Mouse (Mus musculus) lung, postnatal 4 days (tissue): Measurements from ENCODE around the gene Shc4.

Experiments used
- DNase-seq, 2 experiments: peaks; one replicate each; pipeline ENCODE4 v3.0.0; 2021

Gene Shc4

DNA sequence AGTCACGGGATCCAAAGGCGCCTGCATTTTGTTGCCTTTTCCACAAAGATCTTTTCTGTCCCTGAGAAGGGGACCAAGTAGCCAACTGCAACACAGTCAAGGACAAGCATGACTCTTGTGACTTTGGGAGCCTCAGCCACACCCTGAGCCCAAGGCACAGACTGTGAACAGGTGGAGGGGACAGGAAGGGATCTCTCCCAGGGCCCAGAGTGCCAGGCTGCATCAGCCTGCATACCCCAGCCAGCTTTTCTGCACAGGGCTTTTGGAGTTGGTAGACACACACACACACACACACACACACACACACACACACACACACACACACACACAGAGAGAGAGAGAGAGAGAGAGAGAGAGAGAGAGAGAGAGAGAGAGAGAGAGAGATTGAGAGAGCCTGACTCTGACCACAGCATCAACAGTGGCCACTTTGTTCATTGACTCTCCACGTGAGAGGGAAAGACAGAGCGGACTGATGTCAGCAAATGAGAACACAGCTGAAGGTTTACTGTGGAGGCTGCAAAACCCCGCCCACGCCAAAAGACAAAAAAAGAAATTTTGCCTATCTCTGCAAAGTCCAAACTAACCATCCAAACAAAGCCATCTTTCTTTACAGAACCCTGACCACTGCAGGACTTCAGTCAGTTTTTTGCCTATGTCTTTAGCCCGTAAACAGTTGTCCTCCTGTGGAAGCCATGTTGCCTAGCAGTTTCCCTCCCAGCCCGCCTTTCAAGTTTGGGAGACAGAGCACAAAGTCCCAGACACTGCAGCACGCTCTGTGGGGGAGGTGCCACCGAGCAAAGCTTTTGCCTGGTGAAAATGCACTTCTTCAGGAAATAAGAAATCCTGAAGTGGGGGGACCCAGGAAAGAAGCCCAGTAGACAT is 39.1 kb downstream of the Shc4 start:
- no peak for DNase-seq

DNA sequence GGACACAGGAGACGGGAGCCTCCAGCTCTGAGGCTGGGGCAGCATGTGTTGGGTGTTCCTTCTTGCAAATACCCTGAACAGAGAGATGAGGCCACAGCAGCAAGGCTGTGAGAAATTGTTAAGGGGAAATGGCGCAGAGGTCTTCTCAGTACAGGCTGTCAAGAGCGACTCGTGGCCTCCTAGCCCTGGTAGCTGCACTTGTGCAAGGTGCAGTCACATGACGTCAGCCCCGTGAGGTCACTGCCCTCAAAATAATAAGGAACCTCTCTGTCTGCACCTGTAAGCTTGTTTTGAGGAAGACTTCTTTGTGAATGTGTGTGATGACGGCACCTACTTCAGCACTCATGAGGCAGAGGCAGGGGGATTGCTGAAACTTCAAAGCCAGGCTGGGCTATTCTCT is 40.1 kb downstream of the Shc4 start:
- DNase-seq, result no peak

DNA sequence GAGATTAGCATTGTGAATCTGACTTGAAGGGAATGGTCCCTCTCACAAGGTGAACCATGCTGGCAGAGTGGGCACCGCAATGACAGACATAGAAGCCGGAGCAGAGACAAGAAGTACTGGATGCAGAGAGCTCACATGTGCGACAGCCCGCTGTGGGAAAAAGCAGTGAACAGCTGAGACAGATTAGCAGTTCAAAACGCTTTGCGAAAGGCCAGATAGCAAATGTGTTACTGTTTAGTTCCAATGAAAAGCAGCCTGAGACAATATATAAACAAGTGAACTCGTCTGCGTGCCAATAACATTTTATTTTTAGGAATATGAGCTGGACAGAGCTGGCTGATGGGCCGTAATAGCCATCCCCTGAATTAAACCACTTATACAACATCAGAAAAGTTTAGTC is 42.1 kb downstream of the Shc4 start:
- peak in 1 of 2 experiments; percentile 41 for DNase-seq

DNA sequence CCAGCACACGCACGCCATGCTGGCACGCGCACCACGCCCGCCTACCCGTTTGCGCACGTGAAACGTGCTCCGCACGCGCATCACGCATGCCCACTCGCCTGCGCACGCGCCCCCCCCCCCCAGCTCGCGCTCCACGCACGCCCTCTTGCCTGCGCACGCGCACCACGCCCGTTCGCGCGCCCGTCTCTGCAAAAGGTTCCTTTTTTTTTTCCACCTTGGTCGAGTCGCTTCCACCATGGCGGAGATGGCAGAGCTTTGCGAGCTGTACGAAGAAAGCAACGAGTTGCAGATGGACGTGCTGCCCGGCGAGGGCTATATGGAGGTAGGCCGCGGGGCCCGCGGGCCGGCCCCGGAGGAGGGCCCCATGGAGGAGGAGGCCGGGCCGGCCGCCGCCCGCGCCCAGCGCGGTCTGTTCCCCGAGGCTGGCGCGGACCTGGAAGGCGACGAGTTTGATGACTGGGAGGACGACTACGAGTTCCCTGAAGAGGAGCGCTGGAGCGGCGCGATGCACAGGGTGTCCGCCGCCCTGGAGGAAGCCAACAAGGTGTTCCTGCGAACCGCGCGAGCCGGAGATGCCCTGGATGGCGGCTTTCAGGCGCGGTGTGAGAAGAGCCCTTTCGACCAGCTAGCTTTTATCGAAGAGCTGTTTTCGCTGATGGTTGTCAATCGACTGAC is 50.9 kb downstream of the Shc4 start, which contains the start of gene Eid1:
Eid1 (plus strand) TSS at position 139 of the 675 bp plus-strand sequence.
- DNase-seq, result peak; percentile 85 to 92

DNA sequence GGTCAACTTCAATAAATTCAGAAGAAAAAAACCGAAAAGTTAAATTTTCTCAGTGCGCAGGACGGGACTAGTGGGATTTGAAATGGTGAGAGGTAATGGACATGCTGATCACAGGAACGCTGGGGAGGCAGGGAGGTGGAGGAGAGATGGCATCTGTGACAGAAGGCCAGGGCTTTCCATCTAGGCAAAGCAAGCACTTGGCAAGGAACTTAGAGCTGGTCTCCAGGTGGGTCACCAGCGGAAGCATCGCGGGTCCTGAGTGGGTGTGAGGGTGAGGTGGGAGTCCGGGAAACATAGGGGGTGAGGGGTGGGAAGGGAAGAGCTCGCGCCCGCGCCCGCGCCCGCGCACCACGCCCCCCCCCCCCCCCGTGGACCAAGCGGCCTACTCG is 51.4 kb downstream of the Shc4 start:
- no peak for DNase-seq

DNA sequence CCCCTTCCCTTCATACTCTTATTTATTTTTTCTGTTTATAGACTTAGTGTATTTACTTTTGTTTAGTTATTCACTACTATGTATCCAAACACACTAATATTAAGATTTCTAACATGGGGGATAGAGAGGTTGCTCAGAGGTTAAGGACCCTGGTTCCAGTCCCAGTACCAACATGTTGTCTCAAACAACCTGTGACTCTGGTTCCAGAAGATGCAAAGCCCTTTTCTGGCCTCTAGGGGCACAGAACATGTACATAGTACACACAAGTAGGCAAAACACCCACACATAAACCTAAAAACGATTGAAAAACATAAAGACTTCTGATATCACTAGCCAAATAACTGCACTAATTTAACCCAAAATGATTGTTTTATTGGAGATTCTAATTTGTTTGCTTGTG is 53.1 kb downstream of the Shc4 start:
- no peak for DNase-seq

DNA sequence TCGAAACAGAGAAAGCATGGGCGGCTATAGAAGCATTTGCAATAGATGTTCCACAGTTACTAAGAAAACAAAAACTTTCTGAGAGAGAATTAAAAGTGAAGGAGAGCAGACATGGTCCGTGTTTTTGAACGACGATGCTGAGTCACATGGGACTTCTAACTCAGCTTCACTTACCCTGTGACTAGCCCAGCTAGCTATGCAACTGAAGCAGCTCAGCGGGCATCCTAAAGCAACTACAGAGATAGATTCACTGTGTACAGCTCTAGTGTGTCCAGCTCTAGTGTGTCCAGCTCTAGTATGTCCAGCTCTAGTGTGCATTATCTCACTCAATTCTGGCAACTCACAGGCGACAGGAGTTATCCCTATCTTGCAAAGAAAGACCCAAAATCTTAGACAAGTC is 56.2 kb downstream of the Shc4 start:
- no peak for DNase-seq

DNA sequence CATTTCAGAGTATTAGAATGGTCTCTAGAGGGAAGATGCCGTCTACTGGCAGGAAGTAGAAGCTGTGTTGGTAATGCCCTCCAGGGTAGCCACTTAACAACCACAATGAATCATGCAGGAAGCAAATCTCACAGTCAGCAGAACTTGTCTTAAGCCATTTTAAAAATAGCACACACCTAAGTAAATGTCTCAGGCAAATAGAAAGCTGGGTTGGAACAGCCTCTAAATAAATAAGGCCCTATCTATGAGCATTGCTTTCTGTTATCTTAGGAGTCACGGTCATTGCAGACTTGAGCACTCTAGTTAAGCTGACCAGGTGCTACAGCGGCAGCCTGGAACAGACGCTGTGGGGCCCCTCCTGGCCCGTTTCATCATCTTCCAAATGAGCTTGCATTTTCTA is 56.8 kb downstream of the Shc4 start:
- no peak for DNase-seq

DNA sequence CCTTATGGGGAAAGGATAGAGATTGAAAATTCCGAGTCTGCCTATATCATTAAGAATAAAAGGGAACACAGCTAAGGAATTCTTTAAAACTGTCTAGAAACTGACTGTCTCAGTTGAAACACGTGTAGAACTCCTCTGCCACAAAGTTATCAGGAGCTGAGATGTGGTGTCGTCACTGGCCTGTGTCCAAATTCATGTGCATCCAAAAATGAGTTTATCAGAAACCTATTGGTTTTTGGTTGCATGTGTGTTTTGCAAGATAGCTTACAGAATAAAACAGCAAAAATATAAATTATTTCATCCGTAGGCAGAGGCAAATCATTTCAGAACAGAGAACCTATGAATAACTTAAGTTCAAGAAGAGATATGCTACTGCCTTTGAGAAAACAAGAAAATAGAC is 57.3 kb downstream of the Shc4 start:
- DNase-seq, result no peak

DNA sequence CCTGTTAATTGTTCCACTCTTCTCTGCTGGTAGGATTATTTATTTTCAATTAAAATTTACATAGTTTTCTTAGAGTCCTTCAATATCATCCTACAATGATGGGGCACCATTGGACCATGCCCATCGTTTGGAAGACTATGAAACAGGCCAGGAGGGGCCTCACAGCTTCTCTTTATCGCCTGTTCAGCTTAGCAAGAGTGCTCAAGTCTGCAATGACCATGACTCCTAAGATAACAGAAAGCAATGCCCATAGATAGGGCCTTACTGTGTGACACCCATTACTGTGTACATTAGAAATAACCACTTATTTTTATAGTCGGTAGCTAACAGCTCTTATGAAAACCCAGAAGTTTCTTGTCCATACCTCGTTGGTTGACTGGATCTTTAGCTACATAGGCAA is 58.0 kb downstream of the Shc4 start:
- no peak for DNase-seq

DNA sequence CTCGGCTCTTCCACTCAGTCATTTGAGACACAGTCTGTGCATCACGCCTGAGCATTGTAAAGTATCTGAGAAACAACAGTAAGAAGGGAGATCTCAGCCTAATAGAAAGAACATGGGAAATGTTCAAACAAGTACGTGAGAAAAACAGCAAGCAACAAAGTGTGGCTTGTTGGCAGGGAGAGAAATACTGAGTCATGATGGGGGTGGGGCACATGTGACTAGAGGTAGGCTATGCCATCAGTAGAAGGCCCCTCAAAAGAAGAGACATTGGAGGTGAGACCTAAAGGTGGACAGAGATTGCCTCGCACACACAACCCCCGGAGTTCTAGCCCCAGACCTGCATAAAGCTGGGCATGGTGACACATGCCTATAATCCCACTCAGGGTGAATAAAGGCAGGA is 58.7 kb downstream of the Shc4 start:
- DNase-seq, result no peak

DNA sequence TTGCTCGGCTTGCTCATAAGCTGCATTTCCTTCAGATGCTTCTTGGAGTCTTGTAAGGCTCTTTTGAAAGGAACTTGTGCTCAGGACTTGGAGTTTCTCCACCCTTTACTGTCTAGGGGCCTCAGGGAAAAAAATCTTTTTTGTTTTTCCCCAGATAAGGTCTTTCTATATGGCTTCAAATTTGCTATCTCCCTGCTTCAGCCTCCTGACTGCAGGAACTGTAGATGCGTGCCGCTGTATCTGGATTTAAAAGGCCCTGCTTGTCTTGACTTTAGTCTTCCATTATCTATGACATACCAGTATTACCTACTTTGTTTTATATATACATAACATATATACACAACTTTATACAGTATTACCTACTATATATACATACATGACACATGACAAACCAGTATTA is 61.4 kb downstream of the Shc4 start:
- no peak for DNase-seq

DNA sequence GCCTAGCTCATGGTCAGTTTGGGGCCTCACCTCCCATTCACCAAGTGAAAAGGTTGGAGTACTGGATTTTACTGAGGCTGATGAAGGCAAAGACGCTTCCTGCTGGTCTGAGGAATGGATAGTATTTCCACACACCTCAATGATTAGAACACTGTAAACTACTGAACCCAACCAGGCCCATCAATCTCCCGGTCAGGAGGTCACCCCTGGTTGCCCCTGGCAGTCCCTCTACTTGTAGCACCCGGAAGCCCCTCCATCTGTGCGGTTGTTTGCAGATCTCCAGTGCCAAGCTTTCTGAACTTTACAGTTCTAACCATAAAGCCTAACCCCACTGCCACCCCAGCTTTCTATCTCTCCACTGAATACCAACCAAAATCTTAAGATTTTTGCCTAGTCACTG is 62.8 kb downstream of the Shc4 start:
- no peak for DNase-seq

DNA sequence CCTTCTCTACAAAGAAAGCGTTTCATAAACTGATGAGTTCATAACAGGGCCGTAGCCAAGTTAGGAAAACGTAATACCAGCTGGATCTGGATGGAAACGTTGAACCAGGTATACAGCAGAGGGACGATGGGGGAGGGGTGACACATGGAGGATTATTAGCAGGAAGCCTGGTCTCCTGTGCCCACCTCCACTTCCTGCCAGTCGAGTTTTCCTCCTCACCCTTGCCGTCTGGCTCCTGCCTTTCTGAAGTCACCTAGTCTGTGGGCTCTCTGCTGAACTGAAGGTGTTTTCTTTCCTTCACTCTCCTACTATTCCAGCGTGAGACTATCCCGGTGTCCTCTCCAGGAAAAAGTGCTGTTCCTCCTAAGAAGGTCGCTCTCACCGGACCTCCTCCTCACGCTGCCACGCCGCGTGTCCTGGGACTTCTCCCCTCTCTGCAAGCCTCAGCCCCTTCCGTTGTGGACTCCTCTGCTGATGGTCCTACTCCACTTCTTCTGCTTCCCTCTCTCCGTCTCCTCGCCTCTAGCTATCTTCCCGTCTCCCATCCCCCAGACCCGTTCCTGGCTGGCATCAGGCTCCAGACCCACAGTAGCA is 63.3 kb downstream of the Shc4 start:
- no peak for DNase-seq

DNA sequence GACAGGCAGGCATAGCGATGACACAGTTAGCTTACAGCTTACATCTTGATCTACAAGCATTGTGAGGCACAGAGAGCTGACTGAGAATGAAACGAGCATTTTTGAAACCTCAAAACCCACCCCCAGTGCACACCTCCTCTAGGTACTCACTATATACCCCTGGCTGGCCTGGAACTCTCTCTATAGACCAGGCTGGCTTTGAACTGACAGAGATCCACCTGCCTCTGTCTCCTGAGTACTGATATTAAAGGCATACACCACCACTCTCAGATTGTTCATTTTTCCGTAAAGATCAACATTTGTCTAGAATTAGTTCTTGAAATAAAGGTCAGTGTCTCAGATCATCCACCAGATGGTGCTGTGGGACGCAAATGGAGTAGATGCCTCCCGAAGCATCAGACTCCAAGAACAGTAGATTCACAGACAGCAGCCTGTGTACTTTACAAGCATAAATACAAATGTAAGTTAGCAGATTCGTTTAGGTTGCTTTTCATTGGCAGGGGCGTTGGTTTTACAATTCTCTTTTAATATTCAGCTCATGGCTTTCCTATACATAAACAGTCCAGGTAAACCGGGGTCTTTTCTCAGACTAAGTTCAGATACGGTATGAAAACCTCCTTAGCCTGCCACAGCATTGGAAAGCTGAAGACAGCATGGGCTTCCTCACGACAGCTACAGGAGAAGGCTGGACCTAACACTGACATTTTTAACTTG is 64.0 kb downstream of the Shc4 start:
- DNase-seq, result peak; percentile 53 to 80

DNA sequence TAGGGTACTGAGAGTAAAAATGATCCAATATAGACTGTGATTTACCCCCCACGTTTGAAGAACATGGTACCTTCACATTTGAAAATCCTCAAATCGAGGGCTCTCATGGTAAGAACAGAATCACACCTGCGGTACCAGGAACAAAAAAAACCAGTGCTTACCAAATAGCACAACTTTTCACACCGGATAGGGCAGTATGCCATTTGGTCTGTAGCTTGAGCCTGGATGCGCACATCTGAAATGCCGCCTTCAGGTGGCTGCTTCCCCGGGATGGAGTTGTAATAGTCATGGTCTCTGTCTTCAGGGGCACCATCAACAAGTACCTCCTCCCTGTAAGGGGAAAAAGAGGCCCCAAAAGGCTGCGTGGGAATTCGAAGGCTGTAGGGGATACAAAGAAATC is 68.6 kb downstream of the Shc4 start:
- no peak for DNase-seq

DNA sequence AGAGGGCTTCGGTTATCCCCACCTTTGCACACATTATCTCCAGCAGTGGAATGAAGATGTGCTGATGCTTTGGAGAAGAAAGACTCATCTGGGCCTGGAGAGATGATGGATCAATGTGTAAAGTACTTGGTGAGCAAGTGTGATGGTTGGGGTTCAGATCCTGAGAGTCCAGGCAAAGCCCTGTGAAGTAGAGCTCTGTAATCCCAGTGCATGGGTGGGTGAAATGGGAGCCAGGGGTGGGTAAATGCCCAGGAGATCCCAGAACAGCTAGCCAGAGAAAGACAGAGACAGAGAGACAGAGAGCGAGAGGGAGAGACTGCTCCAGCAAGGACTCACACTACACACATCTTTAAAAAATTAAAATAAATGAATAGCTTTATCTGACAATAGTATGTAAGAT is 70.7 kb downstream of the Shc4 start:
- no peak for DNase-seq

DNA sequence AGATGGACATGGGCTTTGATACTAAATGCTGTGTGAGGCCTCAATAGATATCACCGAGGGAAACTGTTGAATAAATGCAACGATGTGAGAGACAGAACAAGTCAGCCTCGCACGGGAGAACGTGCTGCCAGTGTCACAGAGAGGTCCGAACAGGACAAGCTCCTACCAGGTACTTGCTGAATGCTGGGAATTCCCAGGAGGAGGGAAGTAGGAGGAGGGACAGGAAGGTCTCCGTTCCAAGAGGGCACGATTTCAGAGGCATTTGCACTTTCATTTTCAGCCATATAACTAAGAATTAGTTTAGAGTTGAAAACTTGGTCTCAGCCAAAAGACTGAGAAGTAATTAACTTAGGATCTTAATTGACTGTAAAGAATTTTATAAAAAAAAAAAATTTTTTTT is 72.4 kb downstream of the Shc4 start:
- DNase-seq, result no peak

DNA sequence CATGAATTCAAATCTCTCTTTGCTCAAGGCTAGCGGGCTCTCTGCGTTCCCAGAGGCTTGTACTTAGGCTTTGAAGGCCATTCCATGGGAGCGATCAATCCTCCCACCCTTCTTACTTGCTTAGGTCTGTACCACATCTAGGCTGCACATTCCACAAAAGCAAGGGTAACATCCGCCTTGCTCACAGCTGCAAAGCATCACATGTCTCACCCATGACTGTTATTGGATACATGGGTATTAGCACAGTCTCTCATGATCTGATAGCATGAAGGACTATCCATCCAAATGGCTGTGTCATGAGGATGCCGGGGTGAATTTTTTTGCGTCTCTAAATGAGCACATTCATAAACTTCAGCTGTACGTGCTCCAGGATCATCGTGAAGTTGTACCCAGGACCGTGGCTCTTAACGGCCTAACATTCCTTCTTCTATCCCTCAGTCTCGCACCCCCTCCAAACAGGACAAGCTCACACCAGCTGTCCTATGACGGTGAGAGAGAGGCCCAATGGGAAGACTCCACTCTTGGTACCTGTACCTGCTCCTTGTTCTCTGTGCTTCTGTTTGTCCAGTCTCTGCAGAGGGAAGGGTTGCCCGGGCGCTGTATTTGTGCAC is 73.1 kb downstream of the Shc4 start:
- DNase-seq, result no peak

DNA sequence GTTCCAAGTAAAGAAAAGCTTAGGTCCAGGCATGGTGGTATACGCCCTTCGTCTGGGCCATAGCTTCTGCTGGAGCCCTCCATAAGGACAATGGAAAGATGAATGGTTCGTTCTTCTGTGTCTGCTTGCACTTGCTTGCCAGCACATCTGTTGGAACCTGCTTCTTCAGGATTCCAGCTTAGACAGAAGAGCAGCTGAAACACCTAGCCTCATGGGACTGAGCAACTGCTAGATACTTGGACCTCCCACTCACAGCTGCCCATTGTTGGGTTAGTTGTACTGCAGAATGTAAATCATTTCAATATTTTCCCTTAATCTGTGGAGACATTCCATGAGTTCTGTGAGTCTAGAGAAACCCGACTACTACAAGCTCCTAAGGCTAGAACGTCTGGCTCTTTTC is 73.9 kb downstream of the Shc4 start:
- no peak for DNase-seq

DNA sequence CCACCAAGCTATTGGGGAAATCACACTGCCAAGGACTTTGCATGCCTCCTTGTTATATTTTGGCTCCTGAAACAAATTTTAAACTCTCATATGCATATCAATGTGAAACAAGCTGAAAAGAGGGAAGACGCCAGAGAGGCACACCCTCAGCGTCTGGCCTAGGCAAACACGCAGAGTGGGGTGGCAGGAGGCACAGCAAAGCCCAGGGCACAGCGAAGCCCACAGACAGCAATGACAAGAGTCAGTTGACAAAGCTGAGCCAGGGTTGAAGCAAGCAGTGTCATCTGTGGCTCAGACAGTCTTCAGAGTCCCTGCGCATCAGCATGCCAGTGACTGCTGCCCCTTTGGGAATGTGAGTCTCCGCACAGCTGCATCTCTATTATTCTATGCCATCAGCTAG is 79.0 kb downstream of the Shc4 start:
- no peak for DNase-seq

DNA sequence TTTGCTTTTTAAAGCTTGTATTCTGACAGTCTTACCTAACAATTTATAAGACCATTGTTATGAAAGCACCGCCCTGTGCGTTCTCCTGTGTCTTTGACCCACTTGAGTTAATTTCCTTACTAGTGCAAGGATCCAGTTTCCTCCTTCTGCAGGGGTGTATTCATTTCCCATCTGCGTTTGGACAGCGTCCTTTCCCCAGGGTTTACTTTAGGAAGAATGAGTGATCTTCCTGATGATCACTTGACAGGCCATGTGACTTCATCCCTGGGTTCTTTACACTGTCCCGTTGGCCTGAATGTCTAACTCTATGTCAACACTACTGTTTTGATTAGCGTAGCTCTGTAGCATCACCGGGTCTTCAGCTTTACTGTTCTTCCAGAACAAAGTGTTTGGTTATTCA is 86.6 kb downstream of the Shc4 start:
- no peak for DNase-seq

DNA sequence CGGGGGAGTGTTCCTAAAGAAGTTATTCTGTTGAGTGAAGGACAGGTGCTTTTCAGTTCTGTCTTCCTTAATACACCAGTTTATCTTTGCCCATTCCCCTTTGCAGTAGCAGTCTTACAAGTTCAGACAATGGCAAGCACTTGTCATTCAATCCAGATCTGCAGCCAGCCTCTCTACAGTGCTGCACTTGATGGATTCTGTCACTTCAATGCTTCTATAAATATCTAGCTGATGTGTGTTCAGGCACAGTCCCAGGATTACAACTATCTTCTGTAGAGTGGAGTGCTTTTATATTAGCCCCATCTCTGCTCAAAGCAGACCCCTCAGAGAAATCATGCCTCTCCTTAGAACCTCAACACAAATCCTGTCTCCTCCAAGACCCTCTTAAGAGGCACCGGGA is 93.9 kb downstream of the Shc4 start:
- DNase-seq, result no peak
